Mouse (Mus musculus): Measurements from ENCODE around the gene Erv3. TPM values are rescaled to one million over a fixed set of nuclear protein-coding genes. Genes with fewer than 3 reads are reported as not detected.

Gene Erv3
- polyA plus RNA-seq, 1 experiment from 2014 or later: not detected

- no peak overlapping the region for H3K4me2 ChIP-seq
- no peak overlapping the region for H3K4me3 ChIP-seq (replicated peaks)
- no peak for ATAC-seq (ENCODE audit: insufficient read depth)
- H3K9ac ChIP-seq: no peak overlapping the region
- H3K27me3 ChIP-seq: peaks cover 6% of the 10 kb centered on the region; the same call in 1 of the 2 replicates
- whole genome bisulfite sequencing (ENCODE audit: insufficient replicate concordance): 84% methylated on average over 4 of the region's 4 CpGs
- 0 out of 2 replicates have a peak, but pooled peaks cover 14% of the 10 kb centered on the region for H3K4me1 ChIP-seq (replicated peaks)
- H3K27ac ChIP-seq (replicated peaks): no peak overlapping the region
- no peaks in the 10 kb centered on the region for H3K36me3 ChIP-seq (replicated peaks)
- H3K9me3 ChIP-seq (replicated peaks): no peaks in the 10 kb centered on the region
Observed at GRCm38 (mm10) chr2:131896011-131896410, 36.5 kb upstream of the Erv3 start.

- H3K27ac ChIP-seq (replicated peaks): no peak overlapping the region
- H3K27me3 ChIP-seq: peaks cover 4% of the 10 kb centered on the region; the same call in 1 of the 2 replicates
- no peak overlapping the region for H3K9ac ChIP-seq
- ATAC-seq (ENCODE audit: insufficient read depth): no peak
- H3K4me1 ChIP-seq (replicated peaks): 0 out of 2 replicates have a peak, but pooled peaks cover 8% of the 10 kb centered on the region
- H3K4me3 ChIP-seq (replicated peaks): no peak overlapping the region
- no peaks in the 10 kb centered on the region for H3K9me3 ChIP-seq (replicated peaks)
- H3K4me2 ChIP-seq: no peak overlapping the region
- 59% methylated on average over 2 of the region's 2 CpGs for WGBS (ENCODE audit: insufficient replicate concordance)
- no peaks in the 10 kb centered on the region for H3K36me3 ChIP-seq (replicated peaks)
Observed at GRCm38 (mm10) chr2:131895106-131895505, 35.6 kb upstream of the Erv3 start.

- H3K36me3 ChIP-seq (replicated peaks): no peaks in the 10 kb centered on the region
- WGBS (ENCODE audit: insufficient replicate concordance): 46% methylated on average over 5 of the region's 5 CpGs
- H3K9me3 ChIP-seq (replicated peaks): no peaks in the 10 kb centered on the region
- H3K4me3 ChIP-seq (replicated peaks): no peak overlapping the region
- H3K4me1 ChIP-seq (replicated peaks): peaks cover 14% of the 10 kb centered on the region; the same call in 1 of the 2 replicates
- no peak overlapping the region for H3K27ac ChIP-seq (replicated peaks)
- H3K9ac ChIP-seq: no peak overlapping the region
- no peak overlapping the region for H3K4me2 ChIP-seq
- peaks cover 15% of the 10 kb centered on the region for H3K27me3 ChIP-seq
- no peak for ATAC-seq (ENCODE audit: insufficient read depth)
Observed at GRCm38 (mm10) chr2:131892534-131892933, 33.0 kb upstream of the Erv3 start.

- Histone ChIP-seq H3K4me3 (replicated peaks) (no peak overlapping the region), H3K4me2 (no peak overlapping the region), H3K36me3 (replicated peaks) (no peaks in the 10 kb centered on the region), H3K27me3 (peaks cover 41% of the 10 kb centered on the region), H3K4me1 (replicated peaks) (peaks cover 14% of the 10 kb centered on the region; the same call in 1 of the 2 replicates), H3K27ac (replicated peaks) (no peak overlapping the region), H3K9me3 (replicated peaks) (no peaks in the 10 kb centered on the region), H3K9ac (no peak overlapping the region)
- no peak for ATAC-seq (ENCODE audit: insufficient read depth)
- 14% methylated on average over 7 of the region's 7 CpGs for WGBS (ENCODE audit: insufficient replicate concordance)
Observed at GRCm38 (mm10) chr2:131888233-131888632, 28.7 kb upstream of the Erv3 start.

GRCm38 (mm10) chr2:131886503-131887160, 27.1 kb upstream of the Erv3 start:
- no peak overlapping the region for H3K27ac ChIP-seq (replicated peaks)
- no peak overlapping the region for H3K9ac ChIP-seq
- peaks cover 6% of the 10 kb centered on the region; the same call in 1 of the 2 replicates for H3K4me1 ChIP-seq (replicated peaks)
- no peak overlapping the region for H3K4me3 ChIP-seq (replicated peaks)
- peaks cover 48% of the 10 kb centered on the region for H3K27me3 ChIP-seq
- no peaks in the 10 kb centered on the region for H3K36me3 ChIP-seq (replicated peaks)
- 55% methylated on average over 6 of the region's 6 CpGs for WGBS (ENCODE audit: insufficient replicate concordance)
- no peaks in the 10 kb centered on the region for H3K9me3 ChIP-seq (replicated peaks)
- ATAC-seq (ENCODE audit: insufficient read depth): no peak
- no peak overlapping the region for H3K4me2 ChIP-seq

GRCm38 (mm10) chr2:131883136-131883535, 23.6 kb upstream of the Erv3 start:
- Histone ChIP-seq H3K4me3 (replicated peaks) (no peak overlapping the region), H3K27me3 (peaks cover 42% of the 10 kb centered on the region), H3K9ac (no peak overlapping the region), H3K9me3 (replicated peaks) (no peaks in the 10 kb centered on the region), H3K4me2 (no peak overlapping the region), H3K4me1 (replicated peaks) (0 out of 2 replicates have a peak, but pooled peaks cover 2% of the 10 kb centered on the region), H3K36me3 (replicated peaks) (no peaks in the 10 kb centered on the region), H3K27ac (replicated peaks) (no peak overlapping the region)
- ATAC-seq (ENCODE audit: insufficient read depth): no peak
- 14% methylated on average over 2 of the region's 2 CpGs for WGBS (ENCODE audit: insufficient replicate concordance)

GRCm38 (mm10) chr2:131881766-131882165, 22.2 kb upstream of the Erv3 start:
- peaks cover 30% of the 10 kb centered on the region for H3K27me3 ChIP-seq
- ATAC-seq (ENCODE audit: insufficient read depth): no peak
- H3K9me3 ChIP-seq (replicated peaks): no peaks in the 10 kb centered on the region
- no peak overlapping the region for H3K4me2 ChIP-seq
- no peak overlapping the region for H3K4me3 ChIP-seq (replicated peaks)
- H3K27ac ChIP-seq (replicated peaks): no peak overlapping the region
- no peaks in the 10 kb centered on the region for H3K4me1 ChIP-seq (replicated peaks)
- no peaks in the 10 kb centered on the region for H3K36me3 ChIP-seq (replicated peaks)
- H3K9ac ChIP-seq: no peak overlapping the region
- WGBS (ENCODE audit: insufficient replicate concordance): 53% methylated on average over 4 of the region's 4 CpGs

GRCm38 (mm10) chr2:131876551-131877265, 17.2 kb upstream of the Erv3 start:
- Histone ChIP-seq H3K4me2 (no peak overlapping the region), H3K4me3 (replicated peaks) (no peak overlapping the region), H3K4me1 (replicated peaks) (no peaks in the 10 kb centered on the region), H3K36me3 (replicated peaks) (no peaks in the 10 kb centered on the region), H3K9me3 (replicated peaks) (no peaks in the 10 kb centered on the region), H3K9ac (no peak overlapping the region), H3K27ac (replicated peaks) (no peak overlapping the region), H3K27me3 (peaks cover 11% of the 10 kb centered on the region)
- ATAC-seq (ENCODE audit: insufficient read depth): no peak
- WGBS (ENCODE audit: insufficient replicate concordance): 66% methylated on average over 7 of the region's 7 CpGs

- H3K27me3 ChIP-seq: peaks cover 11% of the 10 kb centered on the region
- no peak overlapping the region for H3K9ac ChIP-seq
- WGBS (ENCODE audit: insufficient replicate concordance): 46% methylated on average over 1 of the region's 1 CpGs
- H3K4me3 ChIP-seq (replicated peaks): no peak overlapping the region
- H3K4me2 ChIP-seq: no peak overlapping the region
- no peaks in the 10 kb centered on the region for H3K4me1 ChIP-seq (replicated peaks)
- no peaks in the 10 kb centered on the region for H3K9me3 ChIP-seq (replicated peaks)
- no peak for ATAC-seq (ENCODE audit: insufficient read depth)
- H3K36me3 ChIP-seq (replicated peaks): no peaks in the 10 kb centered on the region
- H3K27ac ChIP-seq (replicated peaks): no peak overlapping the region
Observed at GRCm38 (mm10) chr2:131873376-131873775, 13.8 kb upstream of the Erv3 start.

- peaks cover 6% of the 10 kb centered on the region; the same call in 1 of the 2 replicates for H3K27me3 ChIP-seq
- no peak overlapping the region for H3K27ac ChIP-seq (replicated peaks)
- H3K4me2 ChIP-seq: no peak overlapping the region
- no peak overlapping the region for H3K9ac ChIP-seq
- peaks cover 18% of the 10 kb centered on the region for H3K4me1 ChIP-seq (replicated peaks)
- no peaks in the 10 kb centered on the region for H3K9me3 ChIP-seq (replicated peaks)
- no peaks in the 10 kb centered on the region for H3K36me3 ChIP-seq (replicated peaks)
- whole genome bisulfite sequencing (ENCODE audit: insufficient replicate concordance): 66% methylated on average over 5 of the region's 5 CpGs
- no peak for ATAC-seq (ENCODE audit: insufficient read depth)
- no peak overlapping the region for H3K4me3 ChIP-seq (replicated peaks)
Observed at GRCm38 (mm10) chr2:131868983-131869382, 9.4 kb upstream of the Erv3 start.

GRCm38 (mm10) chr2:131866676-131867075, 7.1 kb upstream of the Erv3 start:
- Histone ChIP-seq H3K27me3 (peaks cover 4% of the 10 kb centered on the region; the same call in 1 of the 2 replicates), H3K4me2 (no peak overlapping the region), H3K9ac (no peak overlapping the region), H3K27ac (replicated peaks) (no peak overlapping the region), H3K4me3 (replicated peaks) (no peak overlapping the region), H3K9me3 (replicated peaks) (no peaks in the 10 kb centered on the region), H3K36me3 (replicated peaks) (no peaks in the 10 kb centered on the region), H3K4me1 (replicated peaks) (peaks cover 31% of the 10 kb centered on the region)
- ATAC-seq (ENCODE audit: insufficient read depth): no peak
